In the genomic region with DNA sequence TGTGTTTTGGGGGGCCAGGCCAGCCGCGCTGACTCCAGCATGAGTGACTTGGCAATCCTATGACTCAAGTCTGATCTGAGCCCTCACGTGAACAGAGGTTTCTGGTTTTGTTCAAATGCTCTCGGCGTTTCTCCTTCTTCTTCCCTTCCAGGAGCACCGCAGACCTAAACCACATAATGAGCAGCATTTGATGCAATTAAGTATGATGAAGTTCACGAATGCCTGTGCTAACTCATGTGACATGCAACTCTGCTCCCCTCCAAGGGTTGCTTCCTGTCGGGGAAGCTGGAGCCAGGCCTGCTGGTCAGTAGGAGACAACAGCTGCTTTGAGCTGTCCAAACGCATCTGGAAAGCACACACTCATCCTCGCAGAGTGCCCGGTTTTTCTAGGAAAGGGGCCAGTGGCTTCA, we compare ENCODE assay signal across 8 mouse cellular contexts.
DNase-seq lines count a peak whose midpoint lies in the region; ATAC-seq lines count a peak whose summit lies in the region.

No protein-coding gene starts in this region.

- no peaks in the 10 kb centered on the region for H3K36me3 ChIP-seq in embryonic facial prominence, embryonic 12.5 days
- H3K36me3 ChIP-seq in forebrain, embryonic 15.5 days: no peaks in the 10 kb centered on the region
- H3K36me3 ChIP-seq in neural tube, embryonic 15.5 days: no peaks in the 10 kb centered on the region

- no peak overlapping the region for H3K4me2 ChIP-seq in embryonic facial prominence, embryonic 12.5 days (replicated peaks)
- H3K4me2 ChIP-seq in forebrain, embryonic 15.5 days (replicated peaks): no peak overlapping the region
- no peak overlapping the region for H3K4me2 ChIP-seq in neural tube, embryonic 15.5 days

- H3K4me1 ChIP-seq in embryonic facial prominence, embryonic 12.5 days: peaks cover 12% of the 10 kb centered on the region
- H3K4me1 ChIP-seq in forebrain, embryonic 15.5 days: no peaks in the 10 kb centered on the region
- no peaks in the 10 kb centered on the region for H3K4me1 ChIP-seq in neural tube, embryonic 15.5 days

- 42% methylated on average over 11 of the region's 11 CpGs for WGBS in embryonic facial prominence, embryonic 12.5 days
- WGBS in forebrain, embryonic 15.5 days: 89% methylated on average over 11 of the region's 11 CpGs
- WGBS in neural tube, embryonic 15.5 days: 85% methylated on average over 11 of the region's 11 CpGs

- intact Hi-C loops in heart, postnatal 25 days (cut with DNase I): no loop called here

- H3K9me3 ChIP-seq in embryonic facial prominence, embryonic 12.5 days: no peaks in the 10 kb centered on the region
- H3K9me3 ChIP-seq in forebrain, embryonic 15.5 days: no peaks in the 10 kb centered on the region
- H3K9me3 ChIP-seq in neural tube, embryonic 15.5 days (replicated peaks): no peaks in the 10 kb centered on the region

- H3K27ac ChIP-seq in embryonic facial prominence, embryonic 12.5 days: peak overlapping the region; percentile 50; the same call in 1 of the 2 replicates
- H3K27ac ChIP-seq in forebrain, embryonic 15.5 days (replicated peaks): no peak overlapping the region
- no peak overlapping the region for H3K27ac ChIP-seq in neural tube, embryonic 15.5 days (replicated peaks)

- DNase-seq in kidney, adult 11 months: peak; percentile 18
- DNase-seq in kidney, adult 8-10 months: no peak
- peak; percentile 19 for DNase-seq in heart, postnatal 25 days (ENCODE audit: low spot score)
- DNase-seq in lung, postnatal 4 days: peak; percentile 38 to 79
- no peak for DNase-seq in adrenal gland, postnatal 25 days

- H3K4me3 ChIP-seq in embryonic facial prominence, embryonic 12.5 days: no peak overlapping the region
- no peak overlapping the region for H3K4me3 ChIP-seq in forebrain, embryonic 15.5 days
- H3K4me3 ChIP-seq in neural tube, embryonic 15.5 days (replicated peaks): no peak overlapping the region

- no peaks in the 10 kb centered on the region for H3K27me3 ChIP-seq in embryonic facial prominence, embryonic 12.5 days
- no peaks in the 10 kb centered on the region for H3K27me3 ChIP-seq in forebrain, embryonic 15.5 days
- 0 out of 2 replicates have a peak, but pooled peaks cover 2% of the 10 kb centered on the region for H3K27me3 ChIP-seq in neural tube, embryonic 15.5 days (replicated peaks)

- ATAC-seq in embryonic facial prominence, embryonic 12.5 days (ENCODE audit: insufficient number of reproducible peaks, insufficient read depth, low FRiP score, low TSS enrichment): no peak
- no peak for ATAC-seq in forebrain, embryonic 15.5 days (replicated peaks)
- ATAC-seq in neural tube, embryonic 15.5 days (ENCODE audit: low FRiP score): no peak

- no peak overlapping the region for H3K9ac ChIP-seq in embryonic facial prominence, embryonic 12.5 days
- H3K9ac ChIP-seq in forebrain, embryonic 15.5 days (replicated peaks): no peak overlapping the region
- no peak overlapping the region for H3K9ac ChIP-seq in neural tube, embryonic 15.5 days (replicated peaks)

Comparison
In these comparisons a context has a peak if more than half of its experiments do, and no peak if none do; other contexts are left out.
1. DNase-seq: peak in kidney, adult 11 months (single experiment), heart, postnatal 25 days (single experiment) and lung, postnatal 4 days (2 of 2); none in kidney, adult 8-10 months (0 of 2) and adrenal gland, postnatal 25 days (single experiment).